Mouse (Mus musculus): Measurements from ENCODE around the gene Arpc1b. TPM values are rescaled to one million over a fixed set of nuclear protein-coding genes. Genes with fewer than 3 reads are reported as not detected.

Arpc1b gene
- polyA plus RNA-seq, 1 experiment = 863 TPM

DNA sequence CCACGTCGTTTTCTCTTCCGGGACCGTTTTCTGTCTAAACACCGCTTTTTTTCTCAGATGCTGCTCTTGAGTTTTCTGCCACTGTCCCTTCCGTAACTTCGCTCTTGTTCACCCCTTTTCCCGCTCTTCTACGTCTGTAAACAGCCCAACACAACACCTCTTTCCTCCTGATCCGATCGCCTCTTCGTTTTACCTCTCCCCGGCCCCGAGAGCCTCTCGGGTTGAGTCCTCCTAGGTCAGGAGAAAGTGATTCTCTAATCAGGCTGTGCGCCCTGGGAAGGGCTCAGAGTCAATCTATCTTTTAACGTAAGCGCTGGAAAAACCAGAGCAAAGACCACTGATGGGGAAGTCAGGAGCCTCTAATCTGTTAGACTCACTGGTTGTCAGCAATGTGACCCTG is 26.6 kb downstream of the Arpc1b start:
- under 1% methylated on average over 18 of the region's 18 CpGs for WGBS
- Histone ChIP-seq H3K4me1 (replicated peaks; ENCODE audit: control insufficient read depth, insufficient read depth, low read length) (peaks cover 9% of the 10 kb centered on the region), H3K27ac (ENCODE audit: control insufficient read depth, insufficient read depth, low read length) (peak overlapping the region; percentile 76), H3K4me3 (ENCODE audit: control insufficient read depth, insufficient read depth, low read length) (peak overlapping the region; percentile 87), H3K27me3 (ENCODE audit: control insufficient read depth, insufficient read depth, low read length) (no peaks in the 10 kb centered on the region), H3K36me3 (ENCODE audit: control insufficient read depth, insufficient read depth, low read length) (peaks cover 35% of the 10 kb centered on the region)
- TF ChIP-seq CTCF (IDR thresholded peaks at IDR 0.05; ENCODE audit: borderline replicate concordance, control insufficient read depth, extremely low read depth, insufficient read depth, low read length, poor library complexity) (no peak), POLR2A (IDR thresholded peaks at IDR 0.05; ENCODE audit: control insufficient read depth, extremely low read depth, insufficient read depth, low read length, poor library complexity) (no peak)
- peak; percentile 27 for DNase-seq

DNA sequence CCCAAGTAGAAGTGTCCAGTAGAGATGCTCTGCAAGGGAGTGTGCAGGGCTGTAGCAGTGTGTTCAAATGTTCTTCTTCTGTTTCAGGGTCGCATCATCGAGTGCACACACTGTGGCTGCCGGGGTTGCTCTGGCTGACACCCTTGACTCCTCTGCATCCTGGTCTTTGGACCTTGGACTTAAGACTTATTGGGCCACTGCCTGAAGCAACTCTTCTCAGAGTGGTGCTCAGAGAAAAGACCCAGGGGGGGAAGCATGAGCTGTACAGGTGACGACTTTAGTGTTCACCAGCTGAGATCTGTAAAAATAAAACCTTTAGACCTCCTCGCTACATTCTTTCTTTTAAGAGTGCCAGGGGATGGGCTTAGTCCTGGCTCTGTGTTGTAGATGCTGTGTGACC is 33.7 kb downstream of the Arpc1b start:
- WGBS = 98% methylated on average over 5 of the region's 5 CpGs
- TF ChIP-seq CTCF (IDR thresholded peaks at IDR 0.05; ENCODE audit: borderline replicate concordance, control insufficient read depth, extremely low read depth, insufficient read depth, low read length, poor library complexity) = no peak
- no peak overlapping the region for H3K4me3 ChIP-seq (ENCODE audit: control insufficient read depth, insufficient read depth, low read length)
- no peak overlapping the region for H3K27ac ChIP-seq (ENCODE audit: control insufficient read depth, insufficient read depth, low read length)
- no peaks in the 10 kb centered on the region for H3K27me3 ChIP-seq (ENCODE audit: control insufficient read depth, insufficient read depth, low read length)
- H3K36me3 ChIP-seq (ENCODE audit: control insufficient read depth, insufficient read depth, low read length) = peaks cover 77% of the 10 kb centered on the region
- H3K4me1 ChIP-seq (replicated peaks; ENCODE audit: control insufficient read depth, insufficient read depth, low read length) = no peaks in the 10 kb centered on the region
- DNase-seq = no peak

- no peaks in the 10 kb centered on the region for H3K4me1 ChIP-seq (replicated peaks; ENCODE audit: control insufficient read depth, insufficient read depth, low read length)
- no peaks in the 10 kb centered on the region for H3K27me3 ChIP-seq (ENCODE audit: control insufficient read depth, insufficient read depth, low read length)
- DNase-seq = no peak
- peaks cover 66% of the 10 kb centered on the region for H3K36me3 ChIP-seq (ENCODE audit: control insufficient read depth, insufficient read depth, low read length)
- 95% methylated on average over 6 of the region's 6 CpGs for WGBS
- no peak overlapping the region for H3K4me3 ChIP-seq (ENCODE audit: control insufficient read depth, insufficient read depth, low read length)
- no peak for TF ChIP-seq POLR2A (IDR thresholded peaks at IDR 0.05; ENCODE audit: control insufficient read depth, extremely low read depth, insufficient read depth, low read length, poor library complexity)
- TF ChIP-seq CTCF (IDR thresholded peaks at IDR 0.05; ENCODE audit: borderline replicate concordance, control insufficient read depth, extremely low read depth, insufficient read depth, low read length, poor library complexity) = no peak
- H3K27ac ChIP-seq (ENCODE audit: control insufficient read depth, insufficient read depth, low read length) = no peak overlapping the region
Observed at GRCm38 (mm10) chr5:145149294-145149693, 35.3 kb downstream of the Arpc1b start.

GRCm38 (mm10) chr5:145152690-145153089 is 38.7 kb downstream of the Arpc1b start:
- H3K27ac ChIP-seq (ENCODE audit: control insufficient read depth, insufficient read depth, low read length) = no peak overlapping the region
- H3K36me3 ChIP-seq (ENCODE audit: control insufficient read depth, insufficient read depth, low read length) = peaks cover 50% of the 10 kb centered on the region
- no peak for DNase-seq
- TF ChIP-seq CTCF (IDR thresholded peaks at IDR 0.05; ENCODE audit: borderline replicate concordance, control insufficient read depth, extremely low read depth, insufficient read depth, low read length, poor library complexity) = no peak
- no peak for TF ChIP-seq POLR2A (IDR thresholded peaks at IDR 0.05; ENCODE audit: control insufficient read depth, extremely low read depth, insufficient read depth, low read length, poor library complexity)
- H3K4me3 ChIP-seq (ENCODE audit: control insufficient read depth, insufficient read depth, low read length) = no peak overlapping the region
- no peaks in the 10 kb centered on the region for H3K4me1 ChIP-seq (replicated peaks; ENCODE audit: control insufficient read depth, insufficient read depth, low read length)
- 98% methylated on average over 5 of the region's 5 CpGs for WGBS
- no peaks in the 10 kb centered on the region for H3K27me3 ChIP-seq (ENCODE audit: control insufficient read depth, insufficient read depth, low read length)

DNA sequence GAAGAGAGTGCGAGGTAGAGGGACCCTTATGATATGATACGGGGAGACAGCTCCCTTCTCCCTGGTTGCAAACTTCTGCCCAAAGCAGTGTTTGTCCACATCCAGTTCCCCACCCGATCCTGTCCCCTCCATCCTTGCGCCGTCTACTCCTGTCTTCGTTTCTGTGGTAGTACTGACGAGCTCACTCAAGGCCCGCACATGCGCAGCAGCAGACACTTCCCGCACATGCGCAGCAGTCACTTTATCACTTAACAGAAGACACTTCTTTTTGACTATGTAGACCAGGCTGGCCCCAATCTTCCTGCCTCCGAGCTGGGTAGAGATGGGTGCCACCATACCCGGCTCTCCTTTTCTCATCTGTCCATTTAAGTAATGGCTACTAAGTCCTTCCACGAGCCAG is 47.3 kb downstream of the Arpc1b start:
- DNase-seq = no peak
- TF ChIP-seq CTCF (IDR thresholded peaks at IDR 0.05; ENCODE audit: borderline replicate concordance, control insufficient read depth, extremely low read depth, insufficient read depth, low read length, poor library complexity) = no peak
- no peak for TF ChIP-seq POLR2A (IDR thresholded peaks at IDR 0.05; ENCODE audit: control insufficient read depth, extremely low read depth, insufficient read depth, low read length, poor library complexity)
- no peak overlapping the region for H3K4me3 ChIP-seq (ENCODE audit: control insufficient read depth, insufficient read depth, low read length)
- no peaks in the 10 kb centered on the region for H3K27me3 ChIP-seq (ENCODE audit: control insufficient read depth, insufficient read depth, low read length)
- H3K36me3 ChIP-seq (ENCODE audit: control insufficient read depth, insufficient read depth, low read length) = peaks cover 17% of the 10 kb centered on the region
- H3K4me1 ChIP-seq (replicated peaks; ENCODE audit: control insufficient read depth, insufficient read depth, low read length) = peaks cover 4% of the 10 kb centered on the region
- H3K27ac ChIP-seq (ENCODE audit: control insufficient read depth, insufficient read depth, low read length) = no peak overlapping the region
- WGBS = 98% methylated on average over 14 of the region's 14 CpGs

DNA sequence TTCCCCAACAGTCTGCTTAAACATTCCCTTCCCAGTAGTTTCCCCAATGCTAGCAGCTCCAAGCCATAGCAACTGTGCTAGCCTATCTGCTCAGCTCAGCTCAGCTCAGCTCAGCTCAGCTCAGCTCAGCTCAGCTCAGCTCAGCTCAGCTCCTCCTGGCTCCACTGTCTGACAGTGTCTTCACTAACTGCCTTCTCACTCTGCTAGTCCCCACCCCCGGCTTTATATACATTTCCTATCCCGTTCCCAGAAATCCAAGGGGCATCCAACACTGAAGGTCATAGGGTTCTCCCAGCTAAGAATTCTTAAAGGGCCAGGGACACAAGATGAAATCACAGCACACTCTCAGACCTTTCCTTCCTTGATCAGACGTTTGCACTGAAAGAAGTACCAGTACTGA is 50.7 kb downstream of the Arpc1b start:
- DNase-seq = no peak
- no peak overlapping the region for H3K27ac ChIP-seq (ENCODE audit: control insufficient read depth, insufficient read depth, low read length)
- H3K36me3 ChIP-seq (ENCODE audit: control insufficient read depth, insufficient read depth, low read length) = peaks cover 4% of the 10 kb centered on the region; the same call in 1 of the 2 replicates
- peaks cover 10% of the 10 kb centered on the region for H3K4me1 ChIP-seq (replicated peaks; ENCODE audit: control insufficient read depth, insufficient read depth, low read length)
- 96% methylated on average over 3 of the region's 3 CpGs for WGBS
- no peaks in the 10 kb centered on the region for H3K27me3 ChIP-seq (ENCODE audit: control insufficient read depth, insufficient read depth, low read length)
- TF ChIP-seq POLR2A (IDR thresholded peaks at IDR 0.05; ENCODE audit: control insufficient read depth, extremely low read depth, insufficient read depth, low read length, poor library complexity) = no peak
- no peak for TF ChIP-seq CTCF (IDR thresholded peaks at IDR 0.05; ENCODE audit: borderline replicate concordance, control insufficient read depth, extremely low read depth, insufficient read depth, low read length, poor library complexity)
- H3K4me3 ChIP-seq (ENCODE audit: control insufficient read depth, insufficient read depth, low read length) = no peak overlapping the region

DNA sequence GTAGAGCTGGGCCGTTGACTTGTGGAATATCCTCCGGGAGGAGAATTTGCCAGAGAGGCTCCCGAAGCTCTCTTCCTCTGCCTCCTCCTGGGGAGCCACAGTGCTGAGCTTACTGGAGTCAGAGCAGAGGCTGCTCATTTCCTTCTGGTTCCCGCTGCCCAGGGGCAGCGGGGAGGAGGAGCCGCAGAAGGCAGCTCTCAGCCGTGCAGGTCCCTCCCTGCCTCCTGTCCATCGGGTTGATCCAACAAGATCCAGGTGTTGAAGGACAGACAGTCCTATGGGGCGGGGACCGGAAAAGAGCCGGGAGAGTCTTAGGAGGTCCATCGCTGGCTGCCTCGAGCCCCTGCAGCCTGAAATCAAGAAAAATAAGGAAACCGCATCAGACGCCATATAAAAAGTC is 51.2 kb downstream of the Arpc1b start:
- H3K36me3 ChIP-seq (ENCODE audit: control insufficient read depth, insufficient read depth, low read length) = peaks cover 4% of the 10 kb centered on the region; the same call in 1 of the 2 replicates
- WGBS = 95% methylated on average over 15 of the region's 15 CpGs
- H3K27ac ChIP-seq (ENCODE audit: control insufficient read depth, insufficient read depth, low read length) = no peak overlapping the region
- peaks cover 10% of the 10 kb centered on the region for H3K4me1 ChIP-seq (replicated peaks; ENCODE audit: control insufficient read depth, insufficient read depth, low read length)
- H3K27me3 ChIP-seq (ENCODE audit: control insufficient read depth, insufficient read depth, low read length) = no peaks in the 10 kb centered on the region
- no peak overlapping the region for H3K4me3 ChIP-seq (ENCODE audit: control insufficient read depth, insufficient read depth, low read length)
- no peak for DNase-seq
- TF ChIP-seq POLR2A (IDR thresholded peaks at IDR 0.05; ENCODE audit: control insufficient read depth, extremely low read depth, insufficient read depth, low read length, poor library complexity) = no peak
- TF ChIP-seq CTCF (IDR thresholded peaks at IDR 0.05; ENCODE audit: borderline replicate concordance, control insufficient read depth, extremely low read depth, insufficient read depth, low read length, poor library complexity) = no peak
